ENCODE assay signal across 20 mouse cellular contexts in the genomic region with DNA sequence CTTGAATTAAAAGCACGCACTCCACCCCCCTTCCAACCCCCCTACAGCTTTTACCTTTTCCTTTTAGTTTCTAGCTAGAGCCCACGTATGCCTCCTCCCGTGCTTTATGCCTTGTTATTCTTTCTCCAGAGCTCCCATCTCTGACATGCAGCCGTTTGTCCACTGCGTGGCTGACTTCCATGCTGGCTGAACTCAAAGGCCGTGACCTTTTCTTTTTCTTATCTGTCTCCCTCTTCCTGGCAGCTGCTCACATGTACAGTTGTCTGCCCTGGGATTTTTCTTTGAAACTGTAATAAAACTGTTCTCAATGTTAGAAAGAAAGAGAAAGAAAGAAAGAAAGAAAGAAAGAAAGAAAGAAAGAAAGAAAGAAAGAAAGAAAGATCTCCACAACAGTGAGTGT. TPM values are rescaled to one million over a fixed set of nuclear protein-coding genes. Genes with fewer than 3 reads are reported as not detected.
DNase-seq lines count a peak whose midpoint lies in the region; ATAC-seq and TF ChIP-seq lines count a peak whose summit lies in the region.
"Had no signal": no experiment of that assay in that cellular context is flagged by ENCODE, and none has a peak within 500 bp of the region (broad histone marks: within the 10 kb centered on the region; RNA-seq: fewer than 3 reads in every experiment).

No protein-coding gene starts in this region.

- no peak for ATAC-seq in liver, embryonic 12.5 days
- ATAC-seq: activated CD4-positive, CD25-positive, alpha-beta regulatory T cell, adult 4 months; forebrain, embryonic 13.5 days; forebrain, embryonic 15.5 days; forebrain, postnatal 0 days; Patski had no signal

- H3K4me2 ChIP-seq in liver, embryonic 12.5 days, result no peak overlapping the region
- H3K4me2 ChIP-seq: embryonic facial prominence, embryonic 12.5 days; forebrain, embryonic 13.5 days; forebrain, embryonic 15.5 days had no signal

- H3K4me1 ChIP-seq in liver, adult 2 months (ENCODE audit: control insufficient read depth, insufficient read depth, low read length), result peaks cover 12% of the 10 kb centered on the region; the same call in 1 of the 2 replicates
- peaks cover 31% of the 10 kb centered on the region for H3K4me1 ChIP-seq in liver, embryonic 12.5 days
- H3K4me1 ChIP-seq in MEL (ENCODE audit: control insufficient read depth in 1 of 2, insufficient read depth in 2 of 2, low read length in 2 of 2), result peaks cover 0 to 12% of the 10 kb centered on the region in 2 experiments; a peak in 2 of 4 replicates

- H3K4me3 ChIP-seq in liver, adult 2 months (ENCODE audit: insufficient read depth, low read depth, low read length), result no peak overlapping the region
- H3K4me3 ChIP-seq in liver, embryonic 12.5 days, result no peak overlapping the region
- no peak overlapping the region for H3K4me3 ChIP-seq in MEL (ENCODE audit: control insufficient read depth in 1 of 2, insufficient read depth in 1 of 2, low read depth in 2 of 2, low read length in 2 of 2)
- H3K4me3 ChIP-seq: embryonic facial prominence, embryonic 10.5 days; embryonic facial prominence, embryonic 12.5 days; forebrain, embryonic 13.5 days; forebrain, embryonic 15.5 days had no signal

- TF ChIP-seq POLR2A in liver, adult 2 months (IDR thresholded peaks at IDR 0.05; ENCODE audit: extremely low read depth, insufficient read depth, low read length), result no peak
- no peak for TF ChIP-seq POLR2A in MEL (IDR thresholded peaks at IDR 0.05; ENCODE audit: control insufficient read depth in 1 of 2, insufficient read depth in 1 of 2, low read depth in 1 of 2, low read length in 2 of 2, poor library complexity in 1 of 2)

- no peak overlapping the region for H3K9ac ChIP-seq in liver, adult 2 months (ENCODE audit: low read depth, low read length)
- no peak overlapping the region for H3K9ac ChIP-seq in liver, embryonic 12.5 days
- H3K9ac ChIP-seq in MEL (ENCODE audit: control insufficient read depth, low read depth, low read length, poor library complexity, severe bottlenecking), result no peak overlapping the region
- H3K9ac ChIP-seq: embryonic facial prominence, embryonic 12.5 days; forebrain, embryonic 13.5 days; forebrain, embryonic 15.5 days; forebrain, postnatal 0 days had no signal

- WGBS in liver, adult 2 months, result 20% methylated on average over 6 of the region's 6 CpGs
- WGBS in liver, embryonic 12.5 days (ENCODE audit: insufficient replicate concordance), result 16% methylated on average over 6 of the region's 6 CpGs

- no peaks in the 10 kb centered on the region for H3K79me2 ChIP-seq in liver, adult 2 months (ENCODE audit: control insufficient read depth, insufficient read depth, low read length)
- peaks cover 1% of the 10 kb centered on the region; the same call in 1 of the 2 replicates for H3K79me2 ChIP-seq in MEL (ENCODE audit: control insufficient read depth, insufficient read depth, low read length, poor library complexity)

- H3K27ac ChIP-seq in liver, adult 2 months (replicated peaks; ENCODE audit: insufficient read depth, low read depth, low read length), result no peak overlapping the region
- no peak overlapping the region for H3K27ac ChIP-seq in liver, embryonic 12.5 days
- no peak overlapping the region for H3K27ac ChIP-seq in MEL (ENCODE audit: control insufficient read depth, low read depth, low read length)
- H3K27ac ChIP-seq: embryonic facial prominence, embryonic 10.5 days; embryonic facial prominence, embryonic 12.5 days; forebrain, embryonic 13.5 days; forebrain, embryonic 15.5 days had no signal

- H3K27me3 ChIP-seq in liver, adult 2 months (ENCODE audit: control insufficient read depth, insufficient read depth, low read length), result no peaks in the 10 kb centered on the region
- peaks cover 6% of the 10 kb centered on the region; the same call in 1 of the 2 replicates for H3K27me3 ChIP-seq in liver, embryonic 12.5 days (replicated peaks)
- no peaks in the 10 kb centered on the region for H3K27me3 ChIP-seq in MEL (ENCODE audit: control insufficient read depth in 1 of 2, insufficient read depth in 2 of 2, low read length in 2 of 2)
- H3K27me3 ChIP-seq: embryonic facial prominence, embryonic 12.5 days; forebrain, embryonic 15.5 days; Patski had no signal

- no peak for TF ChIP-seq CTCF in liver, adult 2 months (IDR thresholded peaks at IDR 0.05; ENCODE audit: low read depth, low read length)
- no peak for TF ChIP-seq CTCF in MEL (IDR thresholded peaks at IDR 0.05 in 2 of 3, conservative IDR thresholded peaks at IDR 0.05 in 1 of 3; ENCODE audit: control insufficient read depth in 1 of 3, insufficient read depth in 1 of 3, low read depth in 2 of 3, low read length in 3 of 3, poor library complexity in 1 of 3, severe bottlenecking in 1 of 3)

- no peaks in the 10 kb centered on the region for H3K36me3 ChIP-seq in liver, adult 2 months (ENCODE audit: control insufficient read depth, insufficient read depth, low read length)
- H3K36me3 ChIP-seq in liver, embryonic 12.5 days, result no peaks in the 10 kb centered on the region
- peaks cover 0 to 6% of the 10 kb centered on the region in 2 experiments; a peak in 2 of 4 replicates for H3K36me3 ChIP-seq in MEL (ENCODE audit: control insufficient read depth in 1 of 2, insufficient read depth in 2 of 2, low read length in 2 of 2)
- H3K36me3 ChIP-seq: embryonic facial prominence, embryonic 10.5 days; embryonic facial prominence, embryonic 12.5 days; forebrain, embryonic 15.5 days had no signal

- H3K9me3 ChIP-seq in liver, embryonic 12.5 days (replicated peaks), result no peaks in the 10 kb centered on the region
- H3K9me3 ChIP-seq in MEL (replicated peaks; ENCODE audit: insufficient read depth, low read length), result no peaks in the 10 kb centered on the region
- H3K9me3 ChIP-seq: embryonic facial prominence, embryonic 10.5 days; embryonic facial prominence, embryonic 12.5 days; forebrain, embryonic 13.5 days; forebrain, embryonic 15.5 days had no signal

- TF ChIP-seq EP300 in MEL (IDR thresholded peaks at IDR 0.05; ENCODE audit: low read depth in 1 of 2, low read length in 2 of 2), result no peak

- peak; percentile 72 for DNase-seq in adrenal gland, adult 2 months
- no peak for DNase-seq in adrenal gland, adult 8-10 months
- peak; percentile 56 to 62 for DNase-seq in adrenal gland, postnatal 36 days
- DNase-seq in adrenal gland, adult 18-20 months (ENCODE audit: low spot score in 2 of 2), result no peak
- DNase-seq in liver, adult 2 months (ENCODE audit: extremely low read depth, low read depth, low spot score), result peak; percentile 75
- no peak for DNase-seq in MEL (ENCODE audit: low read depth, low spot score)
- no peak for DNase-seq in right cerebral cortex, adult 18-20 months
- DNase-seq: cerebellum, adult 11-12 months; cerebellum, adult 2 months; cerebellum, adult 9-10 months; cerebellum, postnatal 10 days; cerebellum, postnatal 25 days; forebrain, postnatal 0 days had no signal

- TF ChIP-seq RAD21 in MEL (IDR thresholded peaks at IDR 0.05; ENCODE audit: low read depth, low read length), result no peak

TF ChIP-seq in MEL, 35 proteins besides CTCF, POLR2A, EP300 and RAD21:
- TF ChIP-seq GATA1 (IDR thresholded peaks at IDR 0.05; ENCODE audit: low read depth, low read length), result 0 out of 2 replicates have a peak, but pooled peaks have one; percentile 16
- TF ChIP-seq ZNF384 (IDR thresholded peaks at IDR 0.05; ENCODE audit: low read depth, low read length), result no peak
- TF ChIP-seq MXI1 (IDR thresholded peaks at IDR 0.05; ENCODE audit: low read depth, low read length), result no peak
- TF ChIP-seq TCF12 (IDR thresholded peaks at IDR 0.05; ENCODE audit: low read depth, low read length), result no peak

RNA-seq across cellular contexts. Expression of a gene that starts 4.4 kb away (rescaled TPM):
- 10 to 100 TPM in 1 of 2 experiments, 1 to 10 TPM in 1; 3.5 to 11.4 TPM for total RNA-seq in adrenal gland, adult 2 months (2021)
- polyA plus RNA-seq in adrenal gland, adult 2 months (2012; rRNA removed), result 1.3 and 1.6 TPM in 2 replicates
- total RNA-seq in adrenal gland, adult 8-10 months (2022), result 1 to 10 TPM; 4.4 to 6.4 (median 5.4) TPM
- 1 to 10 TPM; 5.6 to 7.7 TPM for total RNA-seq in adrenal gland, postnatal 36 days (2021)
- total RNA-seq in adrenal gland, adult 18-20 months (2021), result 10 to 100 TPM in 1 of 2 experiments, 1 to 10 TPM in 1; 8.8 to 18.8 TPM
- total RNA-seq in liver, adult 2 months (2014; rRNA removed), result 0.28 and 0.40 TPM in 2 replicates
- 0.04 and 0.05 TPM in 2 replicates for polyA plus RNA-seq in liver, adult 2 months (2012; rRNA removed)
- 0.10 and 0.14 TPM in 2 replicates for polyA plus RNA-seq in liver, embryonic 12.5 days (2016; fragmentation: Nextera tagmentation; extraction: Ambion mirVana)
- total RNA-seq in MEL (2012; rRNA removed), result 0.23 and 0.46 TPM in 2 replicates
- under 1 TPM in 1 of 2 experiments, not detected in 1; 0.92 TPM for polyA plus RNA-seq in MEL (2012; ENCODE audit: insufficient read depth in 1 of 2, insufficient read length in 2 of 2, low read depth in 1 of 2, low replicate concordance in 2 of 2, missing spikeins in 1 of 2)

RNA-seq across cellular contexts. Expression of a gene that starts 13.2 kb away (rescaled TPM):
- 1,000 to 10,000 TPM; 1,249 to 2,157 TPM for total RNA-seq in adrenal gland, adult 2 months (2021)
- 567 and 624 TPM in 2 replicates for polyA plus RNA-seq in adrenal gland, adult 2 months (2012; rRNA removed)
- 1,000 to 10,000 TPM; 1,202 to 1,723 (median 1,362) TPM for total RNA-seq in adrenal gland, adult 8-10 months (2022)
- 1,000 to 10,000 TPM; 1,688 to 2,194 TPM for total RNA-seq in adrenal gland, postnatal 36 days (2021)
- total RNA-seq in adrenal gland, adult 18-20 months (2021), result 1,000 to 10,000 TPM; 1,875 to 2,782 TPM
- total RNA-seq in liver, adult 2 months (2014; rRNA removed), result 205 and 272 TPM in 2 replicates
- 118 and 124 TPM in 2 replicates for polyA plus RNA-seq in liver, adult 2 months (2012; rRNA removed)
- polyA plus RNA-seq in liver, embryonic 12.5 days (2016; fragmentation: Nextera tagmentation; extraction: Ambion mirVana), result 135 and 136 TPM in 2 replicates
- 220 and 234 TPM in 2 replicates for total RNA-seq in MEL (2012; rRNA removed)
- polyA plus RNA-seq in MEL (2012; ENCODE audit: insufficient read depth in 1 of 2, insufficient read length in 2 of 2, low read depth in 1 of 2, low replicate concordance in 2 of 2, missing spikeins in 1 of 2), result 100 to 1,000 TPM in 1 of 2 experiments, not detected in 1; 167 TPM

RNA-seq across cellular contexts. Expression of a gene that starts 33.7 kb away (rescaled TPM):
- 10 to 100 TPM; 38.3 to 55.4 TPM for total RNA-seq in adrenal gland, adult 2 months (2021)
- polyA plus RNA-seq in adrenal gland, adult 2 months (2012; rRNA removed), result 29.4 and 36.5 TPM in 2 replicates
- 10 to 100 TPM; 47.5 to 85.0 (median 71.9) TPM for total RNA-seq in adrenal gland, adult 8-10 months (2022)
- 10 to 100 TPM; 46.5 to 60.7 TPM for total RNA-seq in adrenal gland, postnatal 36 days (2021)
- 10 to 100 TPM; 33.2 to 40.6 TPM for total RNA-seq in adrenal gland, adult 18-20 months (2021)
- total RNA-seq in liver, adult 2 months (2014; rRNA removed), result 10.1 and 11.6 TPM in 2 replicates
- polyA plus RNA-seq in liver, adult 2 months (2012; rRNA removed), result 11.0 and 17.3 TPM in 2 replicates
- 12.9 and 15.1 TPM in 2 replicates for polyA plus RNA-seq in liver, embryonic 12.5 days (2016; fragmentation: Nextera tagmentation; extraction: Ambion mirVana)
- 19.0 and 20.1 TPM in 2 replicates for total RNA-seq in MEL (2012; rRNA removed)
- polyA plus RNA-seq in MEL (2012; ENCODE audit: insufficient read depth in 1 of 2, insufficient read length in 2 of 2, low read depth in 1 of 2, low replicate concordance in 2 of 2, missing spikeins in 1 of 2), result 10 to 100 TPM in 1 of 2 experiments, not detected in 1; 20.8 TPM

Comparison
In these comparisons a context has a peak if more than half of its experiments do, and no peak if none do; other contexts are left out.
1. DNase-seq: peak in adrenal gland, adult 2 months (single experiment), adrenal gland, postnatal 36 days (2 of 2) and liver, adult 2 months (single experiment); none in adrenal gland, adult 8-10 months (single experiment), adrenal gland, adult 18-20 months (0 of 2), MEL (single experiment) and right cerebral cortex, adult 18-20 months (single experiment).